Mouse (Mus musculus) midbrain, postnatal 0 days (tissue): ENCODE results near the gene Slc5a10. TPM values are rescaled to one million over a fixed set of nuclear protein-coding genes. Genes with fewer than 3 reads are reported as not detected.
A peak's percentile ranks its signal among the peaks of the same experiment; 100 is the strongest.

Source experiments
- ATAC-seq: fragments of 200-750 bp; cut with Nextera tagmentation; 2 replicates; pipeline ENCODE4 v1.8.0; 2017; ENCODE audit warnings: moderate number of reproducible peaks, mild to moderate bottlenecking, moderate TSS enrichment, moderate library complexity; ENCODE audit not compliant: low FRiP score
- DNase-seq: peaks from one replicate; pipeline ENCODE4 v3.0.0-alpha.2; 2015; ENCODE audit warnings: low spot score
- H3K27ac ChIP-seq: fragments of 300-500 bp; sonication (generic); 2 replicates; pipeline ENCODE4 v1.5.1; 2014; ENCODE audit warnings: low read depth, mild to moderate bottlenecking, low read length, mixed read lengths
- H3K27me3 ChIP-seq: fragments of 300-500 bp; sonication (generic); 2 replicates; pipeline ENCODE4 v1.6.1; 2014; ENCODE audit warnings: low read length, control low read depth, mixed read lengths; ENCODE audit not compliant: insufficient read depth
- H3K36me3 ChIP-seq: fragments of 300-500 bp; sonication (generic); 2 replicates; pipeline ENCODE4 v1.6.1; 2014; ENCODE audit warnings: low read length, control low read depth, mixed read lengths; ENCODE audit not compliant: insufficient read depth
- H3K4me1 ChIP-seq: fragments of 300-500 bp; sonication (generic); 2 replicates; pipeline ENCODE4 v1.6.1; 2014; ENCODE audit warnings: mild to moderate bottlenecking, control low read depth, antibody characterized with exemption, low read length, mixed read lengths; ENCODE audit not compliant: insufficient read depth
- H3K4me2 ChIP-seq: fragments of 300-500 bp; sonication (generic); 2 replicates; pipeline ENCODE4 v1.6.1; 2014; ENCODE audit warnings: low read depth, mild to moderate bottlenecking, low read length, mixed read lengths; ENCODE audit not compliant: poor library complexity, severe bottlenecking
- H3K4me3 ChIP-seq: fragments of 300-500 bp; sonication (generic); 2 replicates; pipeline ENCODE4 v1.5.1; 2014; ENCODE audit warnings: low read depth, mild to moderate bottlenecking, low read length, moderate library complexity
- H3K9ac ChIP-seq: fragments of 300-500 bp; sonication (generic); replicated peaks from 2 replicates; pipeline ENCODE4 v1.6.1; 2014; ENCODE audit warnings: mild to moderate bottlenecking, low read length, moderate library complexity, mixed read lengths; ENCODE audit not compliant: poor library complexity, severe bottlenecking
- H3K9me3 ChIP-seq: fragments of 300-500 bp; sonication (generic); 2 replicates; pipeline ENCODE4 v1.6.1; 2016; ENCODE audit warnings: low read length, control low read depth
- CTCF ChIP-seq: IDR thresholded peaks from 2 replicates; pipeline ENCODE4 v1.5.1; 2016; ENCODE audit warnings: antibody characterized with exemption, mild to moderate bottlenecking
- WGBS: fragments of 180-500 bp; shearing (Covaris S2); extraction: QIAGEN DNeasy Blood & Tissue Kit; methylation state at CpG from one replicate; pipeline ENCODE4 v1.1.7; 2014; 5-methylcytosine and 5-hydroxymethylcytosine counted together
- polyA plus RNA-seq: library from polyadenylated mRNA; unstranded; fragments of >200 nt; fragmentation: Nextera tagmentation; extraction: Ambion mirVana; gene quantifications from 2 replicates; pipeline ENCODE4 v1.2.1, GENCODE M21; 2015
- total RNA-seq: library from RNA; depleted of rRNA; stranded (reverse); fragments of >200 nt; gene quantifications from 2 replicates; pipeline ENCODE4 v1.2.3, GENCODE M21; 2014

Gene Slc5a10
- total and polyA plus RNA-seq, 2 experiments from 2014 or later = 0.19 TPM; not detected in 1

DNA sequence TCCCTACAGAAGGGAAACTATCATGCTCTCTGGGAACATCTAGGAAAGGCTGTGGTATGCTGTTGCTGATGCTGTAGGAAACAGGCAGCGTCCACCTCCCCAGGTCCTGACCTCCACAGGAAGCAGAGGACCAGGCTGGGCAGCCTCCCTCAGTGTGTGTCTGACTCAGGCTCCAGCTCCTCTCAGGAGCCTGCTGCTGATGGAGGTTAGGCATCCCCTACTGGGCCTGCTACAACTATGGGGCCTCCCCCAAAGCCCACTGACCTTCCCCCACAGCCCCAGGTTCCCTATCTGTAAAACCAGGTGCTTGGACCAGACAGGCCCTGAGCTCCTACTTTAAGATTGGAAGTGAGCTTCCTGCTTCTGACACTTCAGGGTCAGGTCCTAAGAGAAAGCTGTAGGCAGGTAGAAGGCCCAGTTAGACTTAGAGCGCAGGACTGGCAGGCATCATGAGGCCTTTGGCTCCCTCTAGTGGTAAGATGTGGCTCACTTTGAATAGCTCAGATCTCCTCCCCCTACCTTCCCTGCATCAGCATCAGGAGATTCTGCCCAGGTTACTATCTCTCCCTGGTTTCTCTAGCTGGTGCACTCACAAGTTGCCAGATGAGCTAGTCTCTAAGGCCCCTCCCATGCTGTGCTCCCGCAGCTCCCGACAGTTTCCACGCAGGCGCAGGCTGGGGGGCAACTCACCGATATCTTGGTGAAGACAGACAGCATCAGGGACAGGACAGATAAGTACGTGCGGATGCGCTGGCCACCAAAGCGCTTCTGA, 6.1 kb downstream of the Slc5a10 start:
- Histone ChIP-seq H3K4me1 (no peaks in the 10 kb centered on the region), H3K9me3 (no peaks in the 10 kb centered on the region), H3K4me3 (no peak overlapping the region), H3K9ac (no peak overlapping the region), H3K4me2 (no peak overlapping the region), H3K36me3 (no peaks in the 10 kb centered on the region), H3K27me3 (no peaks in the 10 kb centered on the region), H3K27ac (no peak overlapping the region)
- peak; percentile 97 for TF ChIP-seq CTCF
- DNase-seq = peak; percentile 92
- ATAC-seq = peak; percentile 83
- WGBS = 45% methylated on average over 11 of the region's 11 CpGs

GRCm38 (mm10) chr11:61713157-61713855, 7.3 kb downstream of the Slc5a10 start:
- Histone ChIP-seq H3K27me3 (no peaks in the 10 kb centered on the region), H3K9me3 (no peaks in the 10 kb centered on the region), H3K27ac (no peak overlapping the region), H3K36me3 (no peaks in the 10 kb centered on the region), H3K4me3 (no peak overlapping the region), H3K4me1 (no peaks in the 10 kb centered on the region), H3K9ac (no peak overlapping the region), H3K4me2 (no peak overlapping the region)
- TF ChIP-seq CTCF = no peak
- 63% methylated on average over 15 of the region's 15 CpGs for WGBS
- no peak for DNase-seq
- ATAC-seq = no peak

DNA sequence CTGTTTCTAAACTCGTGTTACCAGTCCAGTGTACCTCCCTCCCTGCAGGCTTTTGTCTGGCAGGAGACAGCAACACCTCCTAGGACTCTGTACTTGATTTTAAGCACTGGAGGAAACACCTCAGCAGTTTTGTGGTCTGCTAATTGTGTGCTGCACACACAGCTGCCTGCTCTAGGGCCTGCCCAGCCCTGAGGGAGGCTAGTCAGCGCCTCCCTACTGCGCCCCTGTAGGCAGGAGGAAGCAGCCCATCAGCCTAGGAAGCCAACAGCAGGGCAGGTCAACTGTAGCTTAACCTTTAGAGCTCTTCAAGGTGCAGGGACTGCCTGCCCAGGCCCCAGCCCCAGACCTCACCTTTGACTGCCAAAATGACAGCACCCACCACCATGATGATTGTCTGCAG, 11.7 kb downstream of the Slc5a10 start:
- DNase-seq (no peak), ATAC-seq (no peak)
- WGBS = 76% methylated on average over 3 of the region's 3 CpGs
- Histone ChIP-seq H3K36me3 (no peaks in the 10 kb centered on the region), H3K9me3 (no peaks in the 10 kb centered on the region), H3K27me3 (no peaks in the 10 kb centered on the region), H3K4me1 (no peaks in the 10 kb centered on the region), H3K4me3 (no peak overlapping the region), H3K4me2 (no peak overlapping the region), H3K27ac (no peak overlapping the region), H3K9ac (no peak overlapping the region)
- TF ChIP-seq CTCF = no peak

DNA sequence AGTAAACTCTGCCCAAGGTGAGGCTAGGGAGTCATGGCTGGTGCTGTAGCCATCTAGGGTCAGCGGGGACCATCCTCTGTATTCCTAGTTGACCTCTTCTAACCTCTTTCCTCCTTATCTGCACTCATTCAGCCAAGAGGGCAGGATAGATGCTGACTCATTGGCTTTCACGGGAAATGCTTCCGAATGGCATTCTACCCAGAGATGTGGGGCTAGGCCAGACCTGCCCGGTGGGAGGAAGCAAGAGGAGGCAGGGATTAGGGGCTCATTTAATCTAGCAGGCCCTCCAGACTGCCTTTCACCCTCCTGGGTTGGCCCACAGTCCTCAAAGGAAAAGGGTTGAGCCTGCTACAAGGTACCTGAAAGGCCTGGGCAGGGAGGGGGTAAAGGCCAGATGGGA, 14.4 kb downstream of the Slc5a10 start:
- ATAC-seq = no peak
- Histone ChIP-seq H3K4me3 (no peak overlapping the region), H3K36me3 (no peaks in the 10 kb centered on the region), H3K4me2 (no peak overlapping the region), H3K9ac (no peak overlapping the region), H3K27me3 (no peaks in the 10 kb centered on the region), H3K27ac (no peak overlapping the region), H3K9me3 (no peaks in the 10 kb centered on the region), H3K4me1 (no peaks in the 10 kb centered on the region)
- WGBS = 69% methylated on average over 4 of the region's 4 CpGs
- TF ChIP-seq CTCF = no peak
- no peak for DNase-seq

- H3K4me3 ChIP-seq = no peak overlapping the region
- WGBS = 96% methylated on average over 2 of the region's 2 CpGs
- H3K4me1 ChIP-seq = no peaks in the 10 kb centered on the region
- H3K27ac ChIP-seq = no peak overlapping the region
- H3K36me3 ChIP-seq = no peaks in the 10 kb centered on the region
- ATAC-seq (no peak), DNase-seq (no peak)
- H3K4me2 ChIP-seq = no peak overlapping the region
- no peaks in the 10 kb centered on the region for H3K9me3 ChIP-seq
- TF ChIP-seq CTCF = no peak
- no peak overlapping the region for H3K9ac ChIP-seq
- H3K27me3 ChIP-seq = no peaks in the 10 kb centered on the region
Observed at GRCm38 (mm10) chr11:61705581-61705980, 15.0 kb downstream of the Slc5a10 start.

DNA sequence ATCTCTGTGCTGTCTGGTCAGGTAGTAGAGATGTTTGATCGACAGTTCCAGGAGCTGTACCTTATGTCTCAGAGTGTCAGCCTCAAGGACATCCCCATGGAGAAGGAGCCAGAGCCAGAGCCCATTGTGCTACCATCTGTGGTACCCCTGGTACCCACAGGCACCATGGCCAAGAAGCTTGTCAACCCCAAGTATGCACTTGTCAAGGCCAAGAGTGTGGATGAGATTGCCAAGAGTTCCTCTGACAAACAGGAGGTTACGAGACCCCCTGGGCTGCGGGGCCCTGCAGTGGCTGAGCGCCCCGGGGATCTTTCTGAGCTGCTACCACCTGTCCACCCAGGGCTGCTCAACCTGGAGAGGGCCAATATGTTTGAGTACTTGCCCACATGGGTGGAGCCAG, 18.1 kb downstream of the Slc5a10 start:
- WGBS = 96% methylated on average over 5 of the region's 5 CpGs
- no peak for TF ChIP-seq CTCF
- H3K27me3 ChIP-seq = no peaks in the 10 kb centered on the region
- no peak overlapping the region for H3K4me2 ChIP-seq
- H3K9me3 ChIP-seq = no peaks in the 10 kb centered on the region
- H3K4me1 ChIP-seq = no peaks in the 10 kb centered on the region
- ATAC-seq = no peak
- DNase-seq = no peak
- no peak overlapping the region for H3K27ac ChIP-seq
- H3K36me3 ChIP-seq = no peaks in the 10 kb centered on the region
- H3K4me3 ChIP-seq = no peak overlapping the region
- no peak overlapping the region for H3K9ac ChIP-seq
